Mouse (Mus musculus) T-helper 1 cell (primary cell): Measurements from ENCODE around the gene Enox1.

ENCODE experiments used
- in situ Hi-C: fragments of 300-600 bp; cut with MboI, MseI; formaldehyde crosslinking; loops from one replicate; pipeline ENCODE4 v1.15.1; 2025; ENCODE audit warnings: high pct_unique_total_duplicates

Gene Enox1

GRCm38 (mm10) chr14:77670945-77671344 is 514.4 kb downstream of the Enox1 start:
- in situ Hi-C loops, result no loop called here

GRCm38 (mm10) chr14:77671961-77672360 is 515.4 kb downstream of the Enox1 start:
- in situ Hi-C loops, result no loop called here

GRCm38 (mm10) chr14:77673138-77673537 is 516.6 kb downstream of the Enox1 start:
- in situ Hi-C loops, result no loop called here

GRCm38 (mm10) chr14:77677951-77678350 is 521.4 kb downstream of the Enox1 start:
- in situ Hi-C loops, result no loop called here

DNA sequence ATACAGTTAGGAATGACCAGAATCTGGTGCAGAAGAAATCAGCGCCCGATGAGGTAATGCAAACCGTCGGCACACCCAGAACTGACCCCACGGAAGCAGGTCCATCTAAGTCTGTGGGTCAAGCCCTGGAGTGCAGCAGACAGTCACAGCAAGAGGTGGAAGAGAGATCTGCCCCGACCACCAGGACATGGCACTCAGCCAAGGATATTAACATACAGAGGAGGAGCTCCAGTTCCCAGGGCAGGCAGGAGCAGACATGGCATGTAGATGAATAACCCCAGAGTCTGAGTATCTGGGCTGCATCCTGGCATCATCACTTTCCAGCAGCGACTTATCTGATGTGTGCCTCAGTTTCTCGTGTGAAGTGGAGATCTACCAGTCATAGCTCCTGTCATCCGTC is 523.3 kb downstream of the Enox1 start:
- in situ Hi-C loops, result no loop called here

DNA sequence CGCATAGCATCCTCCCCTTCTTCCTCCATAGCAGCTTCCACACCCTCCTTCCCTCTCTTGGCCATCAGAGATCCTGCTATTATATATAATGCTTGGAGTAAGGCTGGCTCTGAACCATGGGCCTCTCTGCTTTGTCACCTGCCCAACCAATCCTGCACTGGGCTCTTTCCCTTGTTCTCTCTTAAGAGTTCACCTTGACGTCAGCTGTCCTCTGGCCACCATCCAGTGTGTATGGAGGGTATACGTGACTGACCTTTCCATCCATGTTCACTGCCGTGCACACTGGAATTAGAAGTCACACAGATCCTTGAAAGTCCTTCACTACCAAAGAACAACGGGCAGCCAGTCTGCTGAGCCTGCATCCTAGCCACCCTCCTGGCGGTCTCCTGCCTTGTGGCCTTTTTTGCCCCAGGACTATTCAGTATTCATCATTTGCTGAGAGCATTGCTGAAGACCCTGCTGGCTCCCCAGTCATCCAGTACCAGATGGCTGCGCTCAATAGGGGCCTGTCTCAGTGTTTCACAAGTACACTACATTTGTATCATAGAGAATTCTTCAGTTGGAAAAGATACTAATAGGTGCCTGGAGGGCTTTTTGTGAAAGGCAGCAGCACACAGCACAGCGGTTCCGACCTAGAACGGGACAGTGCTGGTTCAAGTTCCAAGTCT is 526.5 kb downstream of the Enox1 start:
- in situ Hi-C loops, result no loop called here

DNA sequence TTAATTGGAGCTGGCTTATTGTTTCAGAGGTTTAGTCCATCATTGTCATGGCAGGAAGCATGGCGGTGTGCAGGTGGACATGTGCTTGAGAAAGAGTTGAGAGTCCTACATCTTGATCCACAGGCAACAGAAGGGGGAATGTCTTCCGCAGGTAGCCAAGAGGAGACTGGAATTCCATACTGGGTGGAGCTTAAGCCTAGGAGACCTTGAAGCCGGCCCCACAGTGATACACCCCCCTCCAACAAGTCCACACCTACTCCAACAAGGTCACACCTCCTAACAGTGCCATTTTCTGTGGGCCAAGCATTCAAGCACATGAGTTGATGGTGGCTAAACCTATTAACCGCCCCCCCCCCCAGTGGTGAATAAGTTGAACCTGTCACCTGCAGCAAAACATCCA is 533.3 kb downstream of the Enox1 start:
- in situ Hi-C loops, result no loop called here

DNA sequence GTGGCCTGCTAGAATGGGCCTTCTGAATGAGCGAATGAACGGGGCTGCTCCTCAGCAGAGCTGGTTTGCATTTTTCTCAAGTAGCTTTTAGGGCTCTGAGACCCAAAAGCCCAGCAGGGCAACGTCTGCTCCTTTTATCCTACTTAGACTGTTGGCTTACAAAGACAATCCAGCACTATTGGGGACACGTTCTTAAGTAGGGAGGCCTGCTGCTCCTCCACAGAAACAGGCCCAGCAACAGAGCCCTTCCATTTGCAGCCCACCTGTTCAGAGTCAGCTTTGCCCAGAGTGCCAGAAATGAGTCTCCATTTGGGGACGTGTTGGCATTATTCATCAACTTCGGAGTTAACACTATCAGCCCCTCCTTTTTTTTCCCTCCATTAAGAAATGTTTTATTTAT is 548.4 kb downstream of the Enox1 start:
- in situ Hi-C loops, result no loop called here

- in situ Hi-C loops, result no loop called here
Observed at GRCm38 (mm10) chr14:77706511-77707246, 550.1 kb downstream of the Enox1 start.

- in situ Hi-C loops, result no loop called here
Observed at GRCm38 (mm10) chr14:77707279-77707678, 550.7 kb downstream of the Enox1 start.

GRCm38 (mm10) chr14:77708354-77709150 is 552.0 kb downstream of the Enox1 start:
- in situ Hi-C loops, result no loop called here

- in situ Hi-C loops, result no loop called here
Observed at GRCm38 (mm10) chr14:77714931-77715535, 558.5 kb downstream of the Enox1 start.

DNA sequence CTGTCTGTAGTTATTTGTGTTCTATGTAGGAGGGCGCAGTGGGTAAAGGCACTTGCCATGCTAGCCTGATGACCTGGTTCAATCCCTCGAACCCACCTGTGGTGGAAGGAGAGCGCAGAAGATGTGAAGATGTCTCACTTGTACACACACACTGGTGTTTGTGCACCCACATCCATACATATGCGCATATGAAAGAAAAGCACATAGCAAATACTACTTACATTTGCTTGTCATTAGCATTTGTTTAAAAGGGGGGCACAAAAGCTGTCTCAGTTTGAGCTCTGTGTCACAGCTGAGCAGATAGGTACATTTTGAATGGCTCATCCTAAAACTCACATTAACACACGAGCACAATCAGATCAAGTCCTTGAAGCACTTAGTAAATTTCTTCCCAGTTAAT is 560.4 kb downstream of the Enox1 start:
- in situ Hi-C loops, result no loop called here

- in situ Hi-C loops, result no loop called here
Observed at GRCm38 (mm10) chr14:77718814-77719213, 562.3 kb downstream of the Enox1 start.

GRCm38 (mm10) chr14:77738056-77738455 is 581.5 kb downstream of the Enox1 start:
- in situ Hi-C loops, result no loop called here

- in situ Hi-C loops, result no loop called here
Observed at GRCm38 (mm10) chr14:77738751-77739365, 582.3 kb downstream of the Enox1 start.

GRCm38 (mm10) chr14:77739376-77739775 is 582.8 kb downstream of the Enox1 start:
- in situ Hi-C loops, result no loop called here

GRCm38 (mm10) chr14:77744638-77745240 is 588.2 kb downstream of the Enox1 start:
- in situ Hi-C loops, result no loop called here

DNA sequence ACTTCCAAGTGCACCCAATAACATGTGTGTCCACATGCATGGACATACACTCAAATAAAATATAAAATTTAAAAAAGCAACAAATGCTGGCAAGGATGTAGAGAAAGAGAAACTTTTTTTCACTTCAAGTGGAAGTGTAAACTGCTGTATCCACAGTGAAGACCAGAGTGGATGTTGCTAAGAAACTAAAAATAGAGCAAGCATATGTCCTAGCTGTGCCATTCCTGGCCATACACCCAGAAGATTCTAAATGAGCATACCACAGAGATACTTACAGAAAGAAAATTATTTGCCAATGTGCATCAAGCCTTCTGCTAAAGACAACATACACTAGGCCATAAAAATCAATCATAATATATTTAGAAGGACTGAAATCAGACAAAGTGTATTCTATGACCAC is 592.4 kb downstream of the Enox1 start:
- in situ Hi-C loops, result no loop called here
